ENCODE assay signal across 1 mouse cellular context in the genomic region with DNA sequence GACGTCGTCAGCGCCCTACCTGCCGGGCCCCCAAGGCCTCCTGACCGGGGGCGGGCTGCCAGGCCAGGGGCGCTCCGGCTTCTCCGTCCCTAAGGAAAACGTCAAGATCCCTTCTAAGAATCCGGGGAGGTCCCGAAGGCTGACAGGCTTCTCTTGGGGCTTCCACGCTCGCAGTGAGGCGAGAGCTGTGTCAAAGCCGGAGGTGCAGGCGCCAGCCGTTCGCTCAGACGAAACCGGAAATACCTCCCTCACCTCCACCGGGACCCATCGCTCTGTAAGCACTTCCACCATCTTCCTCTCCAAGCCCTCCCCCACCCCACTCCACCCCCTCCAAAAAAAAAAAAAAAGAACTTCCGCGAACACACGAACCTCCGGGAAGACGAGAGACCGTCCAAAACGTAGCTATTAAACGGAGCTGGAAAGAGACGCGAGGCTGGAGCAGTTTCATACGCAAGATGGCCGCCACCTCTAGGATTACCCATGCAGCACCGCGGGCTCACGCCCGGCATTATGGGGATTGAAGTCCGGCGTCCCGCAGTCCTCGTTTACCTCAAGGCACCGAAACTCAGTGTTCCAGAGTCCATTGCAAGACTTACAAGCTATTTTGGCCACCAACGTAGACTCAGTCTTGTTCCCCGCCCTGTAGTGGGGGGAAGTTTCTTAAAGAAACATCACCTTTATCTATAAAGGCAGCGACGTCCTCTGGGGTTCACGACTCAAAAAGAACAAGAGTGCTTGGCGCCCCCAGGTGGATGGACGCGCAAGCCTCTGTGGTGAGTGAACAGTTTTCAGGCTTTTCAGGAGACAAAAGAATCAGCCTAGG.
A peak's percentile ranks its signal among the peaks of the same experiment; 100 is the strongest.
TF ChIP-seq lines count a peak whose summit lies in the region.

No protein-coding gene starts in this region.

TF ChIP-seq in MEL, 35 proteins besides CTCF, POLR2A, EP300 and RAD21 (continued from another document):
- TF ChIP-seq UBTF (IDR thresholded peaks at IDR 0.05; ENCODE audit: borderline replicate concordance, insufficient read depth, low read depth, low read length) (no peak), TAL1 (IDR thresholded peaks at IDR 0.05; ENCODE audit: low read length) (no peak), ZKSCAN1 (IDR thresholded peaks at IDR 0.05; ENCODE audit: low read depth, low read length) (no peak), TCF12 (IDR thresholded peaks at IDR 0.05; ENCODE audit: low read depth, low read length) (peak; percentile 47; the same call in 1 of the 2 replicates), MEF2A (IDR thresholded peaks at IDR 0.05; ENCODE audit: extremely low read depth, insufficient replicate concordance, low read depth, low read length, poor library complexity, severe bottlenecking) (no peak; the same call in 1 of the 2 replicates), USF2 (IDR thresholded peaks at IDR 0.05; ENCODE audit: borderline replicate concordance in 1 of 2, insufficient read depth in 1 of 2, low read depth in 1 of 2, low read length in 2 of 2) (no peak), POLR2AphosphoS5 (IDR thresholded peaks at IDR 0.05; ENCODE audit: borderline replicate concordance, low read depth, low read length) (no peak; the same call in 1 of the 2 replicates), GATA1 (IDR thresholded peaks at IDR 0.05; ENCODE audit: low read depth, low read length) (peak; percentile 34; the same call in 1 of the 2 replicates), TBP (IDR thresholded peaks at IDR 0.05; ENCODE audit: low read depth, low read length) (peak; percentile 83), CHD1 (IDR thresholded peaks at IDR 0.05; ENCODE audit: low read depth, low read length) (no peak), MYC (IDR thresholded peaks at IDR 0.05; ENCODE audit: low read depth, low read length) (peak; percentile 66; the same call in 1 of the 2 replicates), ZNF384 (IDR thresholded peaks at IDR 0.05; ENCODE audit: low read depth, low read length) (peak; percentile 89), ELF1 (IDR thresholded peaks at IDR 0.05; ENCODE audit: low read depth, low read length) (peak; percentile 75), MAZ (IDR thresholded peaks at IDR 0.05; ENCODE audit: low read depth, low read length) (peak; percentile 97), SIN3A (IDR thresholded peaks at IDR 0.05; ENCODE audit: low read length) (peak; percentile 98), NELFE (IDR thresholded peaks at IDR 0.05; ENCODE audit: low read depth, low read length) (peak; percentile 69), KAT2A (conservative IDR thresholded peaks at IDR 0.05; ENCODE audit: low read depth, low read length) (peak; percentile 98), MXI1 (IDR thresholded peaks at IDR 0.05; ENCODE audit: low read depth, low read length) (peak; percentile 56; the same call in 1 of the 2 replicates), MYB (IDR thresholded peaks at IDR 0.05; ENCODE audit: low read depth, low read length) (no peak; the same call in 1 of the 2 replicates), SMC3 (IDR thresholded peaks at IDR 0.05; ENCODE audit: low read depth, low read length) (peak; percentile 96), MAX (IDR thresholded peaks at IDR 0.05; ENCODE audit: low read length) (peak; percentile 71), BHLHE40 (IDR thresholded peaks at IDR 0.05; ENCODE audit: borderline replicate concordance, low read depth, low read length) (no peak)
